Mouse (Mus musculus): ENCODE measurements around the gene Nova1.

Gene Nova1

DNA sequence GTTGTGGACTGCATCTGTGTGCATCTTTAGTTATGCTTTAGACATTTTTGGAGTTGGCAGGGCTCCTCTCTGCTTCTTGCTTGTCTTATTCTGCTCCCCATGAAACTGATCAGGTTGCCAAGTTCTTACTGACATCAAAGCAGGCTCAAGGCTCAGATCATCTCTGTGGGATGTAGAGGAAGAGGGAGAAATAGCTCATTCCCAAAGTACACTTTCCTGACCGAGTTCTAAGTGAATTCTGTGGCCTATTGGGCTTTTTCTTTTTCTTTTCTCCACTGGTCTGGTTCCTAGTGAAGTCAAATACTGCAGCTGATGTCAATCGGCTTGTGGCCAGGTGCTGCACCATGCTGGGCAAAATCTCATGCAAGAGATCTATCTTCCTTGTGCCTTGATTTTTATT, 152.0 kb downstream of the Nova1 start:
- DNase-seq (ENCODE audit: low spot score) = no peak

DNA sequence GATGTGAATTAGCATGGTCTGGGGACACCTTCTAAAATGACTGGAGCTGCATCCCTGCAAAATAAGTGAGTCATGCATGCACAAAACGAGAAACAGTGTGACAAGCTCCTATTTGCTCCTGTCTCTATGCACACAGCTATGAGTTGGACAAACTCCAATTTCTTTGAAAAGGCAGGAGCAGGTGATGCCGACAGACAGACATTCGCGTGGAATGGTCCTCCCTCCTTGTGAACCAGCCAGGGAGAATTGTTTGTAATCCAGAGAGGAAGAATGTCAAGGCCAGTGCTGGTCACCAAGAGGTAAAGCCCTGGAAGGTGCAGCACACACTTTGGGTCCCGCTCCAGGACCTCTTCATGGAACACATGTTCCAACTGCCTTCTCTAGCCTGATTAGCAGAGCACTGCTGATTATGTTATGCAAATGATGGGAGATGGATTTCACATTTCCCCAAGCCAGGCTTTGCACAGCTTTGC, 172.6 kb downstream of the Nova1 start:
- no peak for DNase-seq (ENCODE audit: low spot score)

DNA sequence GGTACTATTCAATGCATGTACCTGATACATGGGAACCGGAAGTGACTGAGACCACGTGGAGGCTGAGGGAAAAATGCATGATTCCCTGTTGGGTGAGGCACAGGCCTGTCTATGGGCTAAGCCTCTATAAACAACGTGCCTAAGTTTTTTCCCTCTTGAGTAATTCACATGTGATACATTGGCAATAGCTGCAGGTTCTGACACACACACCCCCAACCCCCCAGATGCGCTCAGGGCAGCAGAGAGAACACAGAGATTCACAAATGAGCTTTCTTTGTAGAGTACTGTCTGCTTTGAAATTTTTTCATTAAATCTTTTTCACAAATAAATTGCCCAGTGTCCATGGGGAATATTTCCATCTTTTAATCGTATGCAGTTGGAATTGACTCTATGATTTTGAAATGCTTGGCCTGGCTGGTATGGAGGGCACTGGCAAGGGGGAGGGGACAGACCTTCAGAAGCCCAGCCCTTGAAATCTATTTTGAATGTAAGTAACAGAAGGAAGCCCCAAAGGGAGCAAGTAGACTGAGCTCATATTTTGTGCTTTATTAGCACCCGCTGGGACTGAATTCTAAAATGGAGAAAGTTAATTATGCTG, 173.3 kb downstream of the Nova1 start:
- no peak for DNase-seq (ENCODE audit: low spot score)

Data from testis, postnatal 14 days (tissue).